Mouse (Mus musculus): ENCODE data around the gene Swap70. TPM values are rescaled to one million over a fixed set of nuclear protein-coding genes. Genes with fewer than 3 reads are reported as not detected.

The Swap70 gene
- polyA plus RNA-seq, 1 experiment, result 2.2 TPM

GRCm38 (mm10) chr7:110302886-110303285, 81.4 kb downstream of the Swap70 start:
- H3K4me1 ChIP-seq (ENCODE audit: control insufficient read depth, insufficient read depth, low read length), result peaks cover 3% of the 10 kb centered on the region; the same call in 1 of the 2 replicates
- H3K4me3 ChIP-seq (ENCODE audit: control insufficient read depth, low read depth, low read length), result no peak overlapping the region
- no peaks in the 10 kb centered on the region for H3K27me3 ChIP-seq (ENCODE audit: control insufficient read depth, insufficient read depth, low read length)
- no peaks in the 10 kb centered on the region for H3K36me3 ChIP-seq (ENCODE audit: control insufficient read depth, insufficient read depth, low read length)
- no peak overlapping the region for H3K27ac ChIP-seq (ENCODE audit: control insufficient read depth, insufficient read depth, low read depth, low read length)
- TF ChIP-seq POLR2A (IDR thresholded peaks at IDR 0.05; ENCODE audit: control insufficient read depth, low read depth, low read length) (no peak), CTCF (IDR thresholded peaks at IDR 0.05; ENCODE audit: control insufficient read depth, insufficient read depth, insufficient replicate concordance, low read depth, low read length) (no peak)

- Histone ChIP-seq H3K4me3 (ENCODE audit: control insufficient read depth, low read depth, low read length) (no peak overlapping the region), H3K4me1 (ENCODE audit: control insufficient read depth, insufficient read depth, low read length) (no peaks in the 10 kb centered on the region; the same call in 1 of the 2 replicates), H3K36me3 (ENCODE audit: control insufficient read depth, insufficient read depth, low read length) (no peaks in the 10 kb centered on the region; the same call in 1 of the 2 replicates), H3K27me3 (ENCODE audit: control insufficient read depth, insufficient read depth, low read length) (no peaks in the 10 kb centered on the region), H3K27ac (ENCODE audit: control insufficient read depth, insufficient read depth, low read depth, low read length) (no peak overlapping the region)
- TF ChIP-seq POLR2A (IDR thresholded peaks at IDR 0.05; ENCODE audit: control insufficient read depth, low read depth, low read length) (no peak), CTCF (IDR thresholded peaks at IDR 0.05; ENCODE audit: control insufficient read depth, insufficient read depth, insufficient replicate concordance, low read depth, low read length) (no peak)
Measured at GRCm38 (mm10) chr7:110305486-110305885, 84.0 kb downstream of the Swap70 start.

GRCm38 (mm10) chr7:110306281-110306680, 84.8 kb downstream of the Swap70 start:
- no peak overlapping the region for H3K27ac ChIP-seq (ENCODE audit: control insufficient read depth, insufficient read depth, low read depth, low read length)
- no peak for TF ChIP-seq POLR2A (IDR thresholded peaks at IDR 0.05; ENCODE audit: control insufficient read depth, low read depth, low read length)
- no peak for TF ChIP-seq CTCF (IDR thresholded peaks at IDR 0.05; ENCODE audit: control insufficient read depth, insufficient read depth, insufficient replicate concordance, low read depth, low read length)
- H3K27me3 ChIP-seq (ENCODE audit: control insufficient read depth, insufficient read depth, low read length), result no peaks in the 10 kb centered on the region
- H3K4me1 ChIP-seq (ENCODE audit: control insufficient read depth, insufficient read depth, low read length), result no peaks in the 10 kb centered on the region; the same call in 1 of the 2 replicates
- no peak overlapping the region for H3K4me3 ChIP-seq (ENCODE audit: control insufficient read depth, low read depth, low read length)
- H3K36me3 ChIP-seq (ENCODE audit: control insufficient read depth, insufficient read depth, low read length), result no peaks in the 10 kb centered on the region; the same call in 1 of the 2 replicates

GRCm38 (mm10) chr7:110307741-110308140, 86.2 kb downstream of the Swap70 start:
- H3K27me3 ChIP-seq (ENCODE audit: control insufficient read depth, insufficient read depth, low read length), result no peaks in the 10 kb centered on the region
- H3K27ac ChIP-seq (ENCODE audit: control insufficient read depth, insufficient read depth, low read depth, low read length), result no peak overlapping the region
- no peak for TF ChIP-seq POLR2A (IDR thresholded peaks at IDR 0.05; ENCODE audit: control insufficient read depth, low read depth, low read length)
- TF ChIP-seq CTCF (IDR thresholded peaks at IDR 0.05; ENCODE audit: control insufficient read depth, insufficient read depth, insufficient replicate concordance, low read depth, low read length), result no peak
- H3K4me1 ChIP-seq (ENCODE audit: control insufficient read depth, insufficient read depth, low read length), result no peaks in the 10 kb centered on the region; the same call in 1 of the 2 replicates
- peaks cover 2% of the 10 kb centered on the region; the same call in 1 of the 2 replicates for H3K36me3 ChIP-seq (ENCODE audit: control insufficient read depth, insufficient read depth, low read length)
- no peak overlapping the region for H3K4me3 ChIP-seq (ENCODE audit: control insufficient read depth, low read depth, low read length)

- TF ChIP-seq CTCF (IDR thresholded peaks at IDR 0.05; ENCODE audit: control insufficient read depth, insufficient read depth, insufficient replicate concordance, low read depth, low read length), result no peak
- TF ChIP-seq POLR2A (IDR thresholded peaks at IDR 0.05; ENCODE audit: control insufficient read depth, low read depth, low read length), result no peak
- Histone ChIP-seq H3K27ac (ENCODE audit: control insufficient read depth, insufficient read depth, low read depth, low read length) (no peak overlapping the region), H3K4me3 (ENCODE audit: control insufficient read depth, low read depth, low read length) (no peak overlapping the region), H3K36me3 (ENCODE audit: control insufficient read depth, insufficient read depth, low read length) (peaks cover 2% of the 10 kb centered on the region; the same call in 1 of the 2 replicates), H3K27me3 (ENCODE audit: control insufficient read depth, insufficient read depth, low read length) (no peaks in the 10 kb centered on the region), H3K4me1 (ENCODE audit: control insufficient read depth, insufficient read depth, low read length) (no peaks in the 10 kb centered on the region; the same call in 1 of the 2 replicates)
Measured at GRCm38 (mm10) chr7:110309246-110309645, 87.7 kb downstream of the Swap70 start.

- no peak overlapping the region for H3K4me3 ChIP-seq (ENCODE audit: control insufficient read depth, low read depth, low read length)
- no peaks in the 10 kb centered on the region for H3K27me3 ChIP-seq (ENCODE audit: control insufficient read depth, insufficient read depth, low read length)
- no peak overlapping the region for H3K27ac ChIP-seq (ENCODE audit: control insufficient read depth, insufficient read depth, low read depth, low read length)
- TF ChIP-seq CTCF (IDR thresholded peaks at IDR 0.05; ENCODE audit: control insufficient read depth, insufficient read depth, insufficient replicate concordance, low read depth, low read length) (no peak), POLR2A (IDR thresholded peaks at IDR 0.05; ENCODE audit: control insufficient read depth, low read depth, low read length) (no peak)
- no peaks in the 10 kb centered on the region for H3K4me1 ChIP-seq (ENCODE audit: control insufficient read depth, insufficient read depth, low read length)
- peaks cover 5% of the 10 kb centered on the region for H3K36me3 ChIP-seq (ENCODE audit: control insufficient read depth, insufficient read depth, low read length)
Measured at GRCm38 (mm10) chr7:110313392-110314055, 92.0 kb downstream of the Swap70 start.

- Histone ChIP-seq H3K4me3 (ENCODE audit: control insufficient read depth, low read depth, low read length) (no peak overlapping the region), H3K27me3 (ENCODE audit: control insufficient read depth, insufficient read depth, low read length) (no peaks in the 10 kb centered on the region), H3K36me3 (ENCODE audit: control insufficient read depth, insufficient read depth, low read length) (peaks cover 5% of the 10 kb centered on the region), H3K27ac (ENCODE audit: control insufficient read depth, insufficient read depth, low read depth, low read length) (no peak overlapping the region), H3K4me1 (ENCODE audit: control insufficient read depth, insufficient read depth, low read length) (no peaks in the 10 kb centered on the region)
- TF ChIP-seq POLR2A (IDR thresholded peaks at IDR 0.05; ENCODE audit: control insufficient read depth, low read depth, low read length) (no peak), CTCF (IDR thresholded peaks at IDR 0.05; ENCODE audit: control insufficient read depth, insufficient read depth, insufficient replicate concordance, low read depth, low read length) (no peak)
Measured at GRCm38 (mm10) chr7:110314401-110314890, 92.9 kb downstream of the Swap70 start.

All from testis, adult 2 months (tissue).